Mouse (Mus musculus) spleen, adult 18-20 months (tissue): Measurements from ENCODE around the gene Gm17349.
"Not testable (repeated sequence)": the region's sequence is repeated elsewhere in the genome, so short reads cannot be mapped to it uniquely, and the experiment has no call there.

Source experiments
- DNase-seq, 2 experiments: peaks; one replicate each; pipeline ENCODE4 v3.0.0; 2022; ENCODE audit warnings: mixed read lengths in 2 of 2

Gene Gm17349

DNA sequence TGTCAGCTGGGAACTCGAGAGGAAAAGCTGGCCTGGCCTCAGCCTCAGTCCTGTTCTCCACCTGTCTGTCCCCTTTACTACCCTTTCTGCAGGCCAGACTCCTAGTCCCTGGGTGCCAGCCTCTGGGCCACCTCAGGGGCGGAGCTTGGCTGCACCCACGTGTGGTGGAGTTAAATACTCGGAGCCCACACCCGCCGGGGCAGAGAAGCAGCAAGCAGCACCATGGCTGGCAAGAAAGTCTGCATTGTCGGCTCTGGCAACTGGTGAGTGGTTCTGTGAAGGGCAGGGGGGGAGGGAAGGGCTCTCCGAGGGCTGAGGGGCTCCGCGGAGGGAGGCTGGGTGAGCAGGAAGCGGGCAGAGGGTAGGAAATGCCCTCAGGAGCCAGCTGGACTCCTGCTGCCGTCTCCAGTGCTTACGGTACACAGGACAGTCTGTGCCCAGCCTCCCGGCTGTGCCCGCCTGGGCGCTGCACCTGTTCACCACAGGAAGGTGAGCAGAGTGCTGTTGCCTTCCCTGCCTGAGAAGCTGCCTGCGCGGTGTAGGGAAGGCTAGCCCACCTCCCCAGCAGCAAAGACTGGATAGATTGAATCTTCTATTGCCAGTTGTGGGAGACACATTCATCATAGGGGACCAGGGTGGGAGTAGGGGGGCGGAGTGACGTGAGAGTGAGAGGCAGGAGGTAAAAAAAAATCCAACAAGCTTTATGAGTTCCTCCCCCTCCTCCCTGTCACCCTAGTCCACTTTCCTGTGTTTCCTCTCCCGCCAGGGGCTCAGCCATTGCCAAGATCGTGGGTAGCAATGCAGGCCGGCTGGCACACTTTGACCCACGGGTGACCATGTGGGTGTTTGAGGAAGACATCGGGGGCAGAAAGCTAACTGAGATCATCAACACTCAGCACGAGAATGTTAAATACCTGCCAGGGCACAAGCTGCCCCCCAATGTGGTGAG, 12.4 kb upstream of the Gm17349 start, which contains the start of gene Gpd1:
Gene Gpd1 (plus strand): TSS at position 130 of the 949 bp plus-strand sequence.
- no peak for DNase-seq

DNA sequence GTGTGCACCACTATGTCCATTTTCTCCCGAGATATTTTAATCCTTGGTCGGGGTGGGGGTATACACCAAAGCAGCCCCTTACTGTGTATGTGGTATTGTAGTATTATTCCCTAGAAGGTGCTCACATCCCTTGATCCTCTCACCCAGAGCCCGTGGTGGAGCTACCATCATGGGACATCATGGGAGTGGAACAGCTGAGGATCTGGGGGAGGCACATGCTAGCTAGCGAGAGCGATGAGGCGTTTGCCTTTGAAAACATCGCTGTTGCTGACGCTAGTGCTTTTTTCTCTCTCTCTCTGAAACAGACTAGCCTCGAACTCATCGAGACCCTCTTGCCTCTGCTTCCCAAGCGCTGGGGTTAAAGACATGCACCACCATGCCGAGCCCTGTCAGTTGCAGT, 11.5 kb upstream of the Gm17349 start:
- DNase-seq, result no peak

DNA sequence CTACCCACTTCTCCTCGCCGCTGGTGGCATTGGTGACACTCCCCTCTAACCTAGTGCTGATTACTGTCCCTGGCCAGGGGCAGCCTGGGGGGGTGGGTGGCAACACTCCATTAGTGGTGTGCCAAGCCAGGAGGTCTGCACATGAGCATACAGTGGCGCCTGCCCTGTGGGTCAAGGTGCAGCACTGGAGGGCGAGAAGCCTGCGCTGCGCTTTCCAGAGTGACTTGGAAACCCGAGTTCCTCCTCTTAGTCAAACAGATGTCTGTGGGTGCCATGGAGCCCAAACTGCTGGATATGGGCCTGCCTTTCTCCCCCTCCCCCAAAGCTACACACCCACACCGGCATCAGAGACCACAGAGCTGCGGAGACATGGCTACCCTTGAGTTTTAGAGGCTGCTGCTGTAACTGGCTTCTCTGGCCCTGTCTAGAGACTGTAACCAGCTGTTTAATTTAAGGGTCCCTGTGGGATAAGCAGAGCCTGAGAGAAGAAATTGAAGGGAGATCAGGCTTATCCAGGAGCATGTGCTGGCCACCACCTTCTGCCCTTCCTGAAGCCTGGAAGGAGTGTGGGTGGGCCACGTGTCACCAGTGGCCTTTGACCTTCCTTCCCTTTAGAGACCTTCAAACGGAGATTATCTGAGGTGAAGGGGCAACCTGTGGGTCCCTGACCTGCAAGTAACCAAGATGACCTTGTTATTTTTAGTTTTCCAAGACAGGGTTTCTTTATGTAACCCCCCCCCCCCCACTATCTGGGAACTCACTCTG, 10.9 kb upstream of the Gm17349 start:
- DNase-seq, result no peak

GRCm38 (mm10) chr15:99715361-99715865, 10.1 kb upstream of the Gm17349 start:
- no peak for DNase-seq

- peak; percentile 30 to 67 for DNase-seq
Observed at GRCm38 (mm10) chr15:99714858-99715257, 9.6 kb upstream of the Gm17349 start.

GRCm38 (mm10) chr15:99714206-99714605, 8.9 kb upstream of the Gm17349 start:
- no peak for DNase-seq

DNA sequence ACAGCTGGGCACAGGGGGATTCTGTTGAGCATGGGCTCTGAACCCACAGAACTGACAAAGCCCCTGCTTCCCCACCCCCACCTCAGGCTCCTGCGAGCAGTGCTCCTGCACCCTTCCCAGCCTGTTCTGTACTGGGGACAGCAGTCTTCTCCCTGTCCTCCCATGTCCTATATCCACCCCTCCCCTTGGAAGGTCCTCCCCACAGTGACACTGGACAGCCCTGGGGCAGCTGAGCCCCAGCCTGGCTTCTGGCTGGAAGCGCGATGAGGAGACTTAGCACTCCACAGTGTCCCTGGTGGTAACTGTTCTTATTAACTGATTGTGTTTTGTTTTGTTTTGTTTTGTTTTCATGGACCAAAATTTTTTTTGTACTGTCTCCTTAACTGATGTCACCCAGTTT, 8.3 kb upstream of the Gm17349 start:
- no peak for DNase-seq

DNA sequence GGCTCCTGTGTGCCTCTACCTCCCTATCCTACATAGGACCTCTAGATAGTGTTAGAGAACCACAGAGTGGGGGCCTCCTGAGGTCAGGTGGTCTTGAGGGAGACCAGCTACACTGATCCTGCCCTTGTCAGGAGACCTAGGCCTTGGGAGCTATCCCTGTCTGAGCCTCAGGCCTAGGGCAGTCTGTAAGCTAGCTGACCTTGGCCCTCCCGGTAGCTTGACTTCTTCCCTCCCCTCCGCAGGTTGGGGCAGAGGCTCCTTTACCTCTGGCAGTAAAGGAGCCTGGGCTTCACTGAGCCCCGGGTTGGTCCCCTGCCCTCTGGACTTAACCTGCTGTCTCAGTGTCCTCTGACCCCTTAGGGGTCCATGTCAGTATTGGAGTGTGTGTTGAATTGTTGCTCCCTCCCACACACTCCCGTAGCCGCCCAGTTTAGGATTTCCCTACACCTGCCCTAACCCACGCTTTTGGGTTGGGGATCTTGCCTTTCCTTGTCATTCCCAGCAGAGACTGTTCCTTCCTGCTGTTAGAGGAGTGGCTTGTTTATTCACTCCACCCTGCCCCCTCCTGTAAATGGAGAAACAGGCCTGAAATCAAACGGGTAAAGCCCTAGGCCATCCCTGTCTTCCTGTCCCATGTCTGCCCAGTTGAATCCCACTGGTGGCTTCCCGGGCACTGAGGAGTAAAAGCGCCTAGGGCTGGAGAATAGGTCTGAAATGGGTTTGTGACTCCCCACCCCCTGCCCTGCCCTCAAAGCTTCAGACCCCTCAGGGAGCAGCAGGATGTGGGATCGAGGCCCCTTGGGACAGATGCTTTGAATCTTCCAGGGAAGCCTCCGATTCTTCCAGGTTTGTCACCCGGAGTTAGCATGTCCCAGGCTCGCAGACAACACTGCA, 7.6 kb upstream of the Gm17349 start:
- DNase-seq, result no peak

- DNase-seq, result no peak
Observed at GRCm38 (mm10) chr15:99711491-99711890, 6.2 kb upstream of the Gm17349 start.

GRCm38 (mm10) chr15:99710221-99711190, 5.2 kb upstream of the Gm17349 start:
- DNase-seq, result no peak

GRCm38 (mm10) chr15:99708176-99708575, 2.9 kb upstream of the Gm17349 start:
- no peak for DNase-seq

- no peak for DNase-seq
Observed at GRCm38 (mm10) chr15:99704881-99705280, 409 bp downstream of the Gm17349 start.

DNA sequence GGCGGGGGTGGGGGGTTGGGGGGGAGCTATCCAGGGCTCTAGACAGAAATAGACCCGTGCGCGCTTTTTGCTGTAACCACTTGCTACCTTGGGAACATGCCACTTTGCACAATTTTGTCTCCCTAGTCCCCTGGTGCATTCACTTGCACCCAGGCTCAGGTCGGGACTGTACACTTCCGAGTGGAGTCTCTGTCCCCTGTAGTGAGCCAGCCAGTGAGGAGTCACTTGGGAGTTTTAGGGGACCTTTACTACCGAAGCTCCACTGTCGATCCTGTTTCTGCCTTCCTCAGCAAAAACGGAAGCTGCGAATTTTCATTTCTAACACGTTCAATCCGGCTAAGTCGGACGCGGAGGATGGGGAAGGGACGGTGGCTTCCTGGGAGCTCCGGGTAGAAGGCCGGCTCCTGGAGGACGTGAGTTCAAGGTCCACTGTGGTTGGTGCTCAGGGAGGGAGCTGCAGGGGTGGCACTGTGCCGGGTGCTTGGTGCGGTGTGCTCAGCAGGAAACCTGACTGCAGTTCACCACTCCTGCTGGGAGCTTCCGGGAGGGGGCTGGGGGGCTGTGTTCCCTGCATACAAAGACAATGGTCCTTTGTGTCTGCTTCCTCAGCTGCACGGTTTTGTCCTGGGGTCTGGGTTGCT, 1.1 kb downstream of the Gm17349 start:
- DNase-seq, result no peak

- no peak for DNase-seq
Observed at GRCm38 (mm10) chr15:99703676-99704040, 1.6 kb downstream of the Gm17349 start.

GRCm38 (mm10) chr15:99703104-99703503, 2.2 kb downstream of the Gm17349 start:
- no peak for DNase-seq

DNA sequence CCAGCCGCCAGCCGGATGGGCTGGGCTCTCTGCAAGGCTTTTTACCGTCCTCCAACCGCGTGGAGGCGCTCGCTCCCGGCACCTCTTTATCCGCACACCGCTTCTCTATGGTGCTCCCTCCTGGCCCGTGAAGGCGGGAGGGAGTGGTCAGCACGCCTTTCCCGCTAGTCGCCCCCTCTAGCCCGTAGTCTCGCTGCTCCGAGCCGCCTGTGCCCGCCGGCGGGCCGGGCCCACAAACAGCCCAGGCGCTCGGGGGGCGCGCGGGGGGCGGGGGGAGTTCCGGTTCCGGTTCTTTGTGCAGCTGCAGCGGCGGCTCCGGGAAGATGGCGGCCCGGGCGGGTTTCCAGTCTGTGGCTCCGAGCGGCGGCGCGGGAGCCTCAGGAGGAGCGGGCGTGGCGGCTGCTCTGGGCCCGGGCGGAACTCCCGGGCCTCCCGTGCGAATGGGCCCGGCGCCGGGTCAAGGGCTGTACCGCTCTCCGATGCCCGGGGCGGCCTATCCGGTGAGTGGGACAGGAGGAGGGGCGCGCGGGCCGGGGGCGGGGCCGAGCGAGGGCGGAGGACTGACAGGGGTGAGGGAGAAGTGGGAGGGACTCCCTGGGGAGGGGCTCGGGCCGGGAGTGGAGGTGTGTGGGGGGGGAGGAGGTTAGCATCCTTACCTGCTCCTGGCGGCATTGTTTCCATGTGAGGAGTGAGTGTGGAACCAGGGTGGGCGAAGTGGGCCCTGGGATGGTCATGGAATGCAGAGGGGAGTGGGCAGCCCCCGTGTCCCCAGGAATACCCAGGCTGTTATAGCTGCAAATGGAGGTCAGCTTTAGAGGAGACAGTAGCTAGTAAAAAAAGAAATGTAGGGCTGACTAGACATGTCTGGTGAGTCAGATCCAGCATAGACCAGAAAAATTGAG, 3.0 kb downstream of the Gm17349 start, which contains the start of gene Smarcd1:
Gene Smarcd1 (plus strand): TSS at position 131 of the 902 bp plus-strand sequence.
- peak; percentile 88 to 95 for DNase-seq

DNA sequence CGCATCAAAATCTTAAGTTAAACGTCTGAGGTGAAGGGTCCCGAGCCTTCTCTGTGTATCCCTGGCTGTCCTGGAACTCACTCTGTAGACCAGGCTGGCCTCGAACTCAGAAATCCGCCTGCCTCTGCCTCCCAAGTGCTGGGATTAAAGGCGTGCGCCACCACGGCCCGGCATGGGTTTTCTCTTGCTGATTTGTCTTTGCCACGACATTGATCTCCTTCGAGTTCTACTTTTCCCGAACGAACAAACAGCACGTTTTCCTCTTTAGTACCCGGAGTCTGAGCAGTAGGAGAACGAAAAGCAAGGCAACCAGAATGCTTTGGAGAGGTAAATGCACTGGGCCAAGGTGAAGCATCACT, 3.7 kb downstream of the Gm17349 start:
- DNase-seq, result not testable (repeated sequence)

- DNase-seq, result no peak
Observed at GRCm38 (mm10) chr15:99700219-99701106, 4.8 kb downstream of the Gm17349 start.

- no peak for DNase-seq
Observed at GRCm38 (mm10) chr15:99699715-99700114, 5.6 kb downstream of the Gm17349 start.
